Mouse (Mus musculus): Measurements from ENCODE around the gene Tmem175. TPM values are rescaled to one million over a fixed set of nuclear protein-coding genes. Genes with fewer than 3 reads are reported as not detected.

Tmem175 gene
- polyA plus RNA-seq (2012; rRNA removed), result 41.8 and 63.3 TPM in 2 replicates
- 32.8 and 35.5 TPM in 2 replicates for polyA plus RNA-seq (2014; fragmentation: Nextera tagmentation; extraction: Ambion mirVana)

- TF ChIP-seq POLR2A (IDR thresholded peaks at IDR 0.05; ENCODE audit: borderline replicate concordance, extremely low read depth, insufficient read depth, insufficient read length), result peak; percentile 98
- under 1% methylated on average over 58 of the region's 58 CpGs for WGBS
These were observed at the start of gene Tmem175, which contains the start of gene Gak for GRCm38 (mm10) chr5:108629634-108630483. Gene Tmem175, plus strand, starts transcription at chr5:108629770. Gene Gak, minus strand, starts transcription at chr5:108629755.

GRCm38 (mm10) chr5:108581361-108581891, 48.1 kb upstream of the Tmem175 start:
- TF ChIP-seq POLR2A (IDR thresholded peaks at IDR 0.05; ENCODE audit: borderline replicate concordance, extremely low read depth, insufficient read depth, insufficient read length), result no peak
- Histone ChIP-seq H3K4me3 (replicated peaks; ENCODE audit: low read length) (no peak overlapping the region), H3K27me3 (ENCODE audit: control insufficient read depth, insufficient read depth, low read length) (no peaks in the 10 kb centered on the region), H3K4me1 (ENCODE audit: control insufficient read depth, insufficient read depth, low read length) (no peaks in the 10 kb centered on the region), H3K9me3 (ENCODE audit: control insufficient read depth, low read length) (no peaks in the 10 kb centered on the region), H3K9ac (ENCODE audit: low read depth, low read length, severe bottlenecking) (no peak overlapping the region), H3K36me3 (ENCODE audit: control insufficient read depth, insufficient read depth, low read length) (peaks cover 88% of the 10 kb centered on the region), H3K4me2 (replicated peaks; ENCODE audit: low read depth, low read length, severe bottlenecking) (no peak overlapping the region), H3K27ac (replicated peaks; ENCODE audit: low read depth, low read length) (no peak overlapping the region)
- ATAC-seq (ENCODE audit: low FRiP score, low read depth) (no peak), DNase-seq (ENCODE audit: low spot score) (no peak)
- 85% methylated on average over 3 of the region's 3 CpGs for WGBS

More at GRCm38 (mm10) chr5:108629634-108630483, at the start of gene Tmem175, which contains the start of gene Gak:
- no peaks in the 10 kb centered on the region for H3K9me3 ChIP-seq (ENCODE audit: control insufficient read depth, low read length)
- H3K4me1 ChIP-seq (ENCODE audit: control insufficient read depth, insufficient read depth, low read length), result peaks cover 9% of the 10 kb centered on the region
- H3K4me2 ChIP-seq (replicated peaks; ENCODE audit: low read depth, low read length, severe bottlenecking), result peak within 1 kb of the TSS; percentile 88
- peak within 1 kb of the TSS; percentile 85 for H3K27ac ChIP-seq (replicated peaks; ENCODE audit: low read depth, low read length)
- no peaks in the 10 kb centered on the region for H3K27me3 ChIP-seq (ENCODE audit: control insufficient read depth, insufficient read depth, low read length)
- ATAC-seq (ENCODE audit: low FRiP score, low read depth), result peak; percentile 98
- no peaks in the 10 kb centered on the region for H3K36me3 ChIP-seq (ENCODE audit: control insufficient read depth, insufficient read depth, low read length)
- H3K4me3 ChIP-seq (replicated peaks; ENCODE audit: low read length), result peak within 1 kb of the TSS; percentile 95
- peak within 1 kb of the TSS; percentile 95 for H3K9ac ChIP-seq (ENCODE audit: low read depth, low read length, severe bottlenecking)
- peak; percentile 89 for DNase-seq (ENCODE audit: low spot score)

- peaks cover 92% of the 10 kb centered on the region for H3K36me3 ChIP-seq (ENCODE audit: control insufficient read depth, insufficient read depth, low read length)
These were observed 29.6 kb upstream of the Tmem175 start for GRCm38 (mm10) chr5:108599923-108600322.

GRCm38 (mm10) chr5:108602537-108602936, 27.0 kb upstream of the Tmem175 start:
- ATAC-seq (ENCODE audit: low FRiP score, low read depth) (no peak), DNase-seq (ENCODE audit: low spot score) (no peak)
- Histone ChIP-seq H3K4me1 (ENCODE audit: control insufficient read depth, insufficient read depth, low read length) (no peaks in the 10 kb centered on the region), H3K9me3 (ENCODE audit: control insufficient read depth, low read length) (no peaks in the 10 kb centered on the region), H3K27ac (replicated peaks; ENCODE audit: low read depth, low read length) (no peak overlapping the region), H3K27me3 (ENCODE audit: control insufficient read depth, insufficient read depth, low read length) (no peaks in the 10 kb centered on the region), H3K36me3 (ENCODE audit: control insufficient read depth, insufficient read depth, low read length) (peaks cover 92% of the 10 kb centered on the region), H3K4me3 (replicated peaks; ENCODE audit: low read length) (no peak overlapping the region), H3K4me2 (replicated peaks; ENCODE audit: low read depth, low read length, severe bottlenecking) (no peak overlapping the region), H3K9ac (ENCODE audit: low read depth, low read length, severe bottlenecking) (no peak overlapping the region)
- 95% methylated on average over 9 of the region's 9 CpGs for WGBS
- TF ChIP-seq POLR2A (IDR thresholded peaks at IDR 0.05; ENCODE audit: borderline replicate concordance, extremely low read depth, insufficient read depth, insufficient read length), result no peak

More at GRCm38 (mm10) chr5:108599923-108600322, 29.6 kb upstream of the Tmem175 start:
- Histone ChIP-seq H3K4me1 (ENCODE audit: control insufficient read depth, insufficient read depth, low read length) (no peaks in the 10 kb centered on the region), H3K27me3 (ENCODE audit: control insufficient read depth, insufficient read depth, low read length) (no peaks in the 10 kb centered on the region), H3K4me3 (replicated peaks; ENCODE audit: low read length) (no peak overlapping the region), H3K27ac (replicated peaks; ENCODE audit: low read depth, low read length) (no peak overlapping the region), H3K9ac (ENCODE audit: low read depth, low read length, severe bottlenecking) (no peak overlapping the region), H3K9me3 (ENCODE audit: control insufficient read depth, low read length) (no peaks in the 10 kb centered on the region), H3K4me2 (replicated peaks; ENCODE audit: low read depth, low read length, severe bottlenecking) (no peak overlapping the region)
- TF ChIP-seq POLR2A (IDR thresholded peaks at IDR 0.05; ENCODE audit: borderline replicate concordance, extremely low read depth, insufficient read depth, insufficient read length), result no peak
- DNase-seq (ENCODE audit: low spot score) (no peak), ATAC-seq (ENCODE audit: low FRiP score, low read depth) (no peak)
- 68% methylated on average over 1 of the region's 1 CpGs for WGBS

GRCm38 (mm10) chr5:108610426-108610825, 19.1 kb upstream of the Tmem175 start:
- DNase-seq (ENCODE audit: low spot score) (no peak), ATAC-seq (ENCODE audit: low FRiP score, low read depth) (no peak)
- Histone ChIP-seq H3K9ac (ENCODE audit: low read depth, low read length, severe bottlenecking) (no peak overlapping the region), H3K27me3 (ENCODE audit: control insufficient read depth, insufficient read depth, low read length) (no peaks in the 10 kb centered on the region), H3K9me3 (ENCODE audit: control insufficient read depth, low read length) (no peaks in the 10 kb centered on the region), H3K36me3 (ENCODE audit: control insufficient read depth, insufficient read depth, low read length) (peaks cover 96% of the 10 kb centered on the region), H3K4me3 (replicated peaks; ENCODE audit: low read length) (no peak overlapping the region), H3K27ac (replicated peaks; ENCODE audit: low read depth, low read length) (no peak overlapping the region), H3K4me1 (ENCODE audit: control insufficient read depth, insufficient read depth, low read length) (no peaks in the 10 kb centered on the region), H3K4me2 (replicated peaks; ENCODE audit: low read depth, low read length, severe bottlenecking) (no peak overlapping the region)
- 89% methylated on average over 1 of the region's 1 CpGs for WGBS
- no peak for TF ChIP-seq POLR2A (IDR thresholded peaks at IDR 0.05; ENCODE audit: borderline replicate concordance, extremely low read depth, insufficient read depth, insufficient read length)
